Mouse (Mus musculus): Measurements from ENCODE around the gene Hagh.

- no peak for TF ChIP-seq POLR2A (IDR thresholded peaks at IDR 0.05; ENCODE audit: low read depth, low read length)
- no peak for TF ChIP-seq CTCF (conservative IDR thresholded peaks at IDR 0.05; ENCODE audit: insufficient read depth, insufficient read length, low read depth, low read length)
These were observed 10.8 kb downstream of the Hagh start for GRCm38 (mm10) chr17:24850773-24851127.

Data from kidney, adult 2 months (tissue).